Mouse (Mus musculus) forebrain, embryonic 11.5 days (tissue): ENCODE data around the gene Tmem107. TPM values are rescaled to one million over a fixed set of nuclear protein-coding genes. Genes with fewer than 3 reads are reported as not detected.

Experiments used
- ATAC-seq: fragments of 200-750 bp; cut with Nextera tagmentation; replicated peaks from 2 replicates; pipeline ENCODE4 v1.8.0; 2017; ENCODE audit warnings: moderate TSS enrichment; ENCODE audit not compliant: low FRiP score
- DNase-seq: peaks from one replicate; pipeline ENCODE4 v3.0.0-alpha.2; 2017; ENCODE audit warnings: low spot score
- H3K27ac ChIP-seq: fragments of 300-500 bp; sonication (generic); 2 replicates; pipeline ENCODE4 v1.5.1; 2014; ENCODE audit warnings: low read depth, low read length
- H3K27me3 ChIP-seq: fragments of 300-500 bp; sonication (generic); 2 replicates; pipeline ENCODE4 v1.6.1; 2014; ENCODE audit warnings: mild to moderate bottlenecking, low read length, mixed read lengths; ENCODE audit not compliant: control insufficient read depth, insufficient read depth
- H3K36me3 ChIP-seq: fragments of 300-500 bp; sonication (generic); 2 replicates; pipeline ENCODE4 v1.6.1; 2014; ENCODE audit warnings: mild to moderate bottlenecking, low read length, moderate library complexity, mixed read lengths; ENCODE audit not compliant: control insufficient read depth, insufficient read depth
- H3K4me1 ChIP-seq: fragments of 300-500 bp; sonication (generic); replicated peaks from 2 replicates; pipeline ENCODE4 v1.6.1; 2014; ENCODE audit warnings: low read length, mixed read lengths; ENCODE audit not compliant: control insufficient read depth, insufficient read depth
- H3K4me2 ChIP-seq: fragments of 300-500 bp; sonication (generic); 2 replicates; pipeline ENCODE4 v1.6.1; 2014; ENCODE audit warnings: low read depth, mild to moderate bottlenecking, low read length, moderate library complexity, mixed read lengths; ENCODE audit not compliant: severe bottlenecking
- H3K4me3 ChIP-seq: fragments of 300-500 bp; sonication (generic); 2 replicates; pipeline ENCODE4 v1.5.1; 2014; ENCODE audit warnings: low read depth, low read length
- H3K9ac ChIP-seq: fragments of 300-500 bp; sonication (generic); 2 replicates; pipeline ENCODE4 v1.6.1; 2014; ENCODE audit warnings: low read length
- H3K9me3 ChIP-seq: fragments of 300-500 bp; sonication (generic); 2 replicates; pipeline ENCODE4 v1.6.1; 2016; ENCODE audit warnings: low read length, mixed read lengths; ENCODE audit not compliant: control insufficient read depth
- WGBS: fragments of 180-500 bp; shearing (Covaris S2); extraction: QIAGEN DNeasy Blood & Tissue Kit; methylation state at CpG from one replicate; pipeline ENCODE4 v1.1.7; 2014; 5-methylcytosine and 5-hydroxymethylcytosine counted together
- polyA plus RNA-seq: library from polyadenylated mRNA; unstranded; fragments of >200 nt; fragmentation: Nextera tagmentation; extraction: Ambion mirVana; gene quantifications from 2 replicates; pipeline ENCODE4 v1.2.1, GENCODE M21; 2014

The Tmem107 gene
- polyA plus RNA-seq, 1 experiment from 2014 or later = 60.3 TPM

DNA sequence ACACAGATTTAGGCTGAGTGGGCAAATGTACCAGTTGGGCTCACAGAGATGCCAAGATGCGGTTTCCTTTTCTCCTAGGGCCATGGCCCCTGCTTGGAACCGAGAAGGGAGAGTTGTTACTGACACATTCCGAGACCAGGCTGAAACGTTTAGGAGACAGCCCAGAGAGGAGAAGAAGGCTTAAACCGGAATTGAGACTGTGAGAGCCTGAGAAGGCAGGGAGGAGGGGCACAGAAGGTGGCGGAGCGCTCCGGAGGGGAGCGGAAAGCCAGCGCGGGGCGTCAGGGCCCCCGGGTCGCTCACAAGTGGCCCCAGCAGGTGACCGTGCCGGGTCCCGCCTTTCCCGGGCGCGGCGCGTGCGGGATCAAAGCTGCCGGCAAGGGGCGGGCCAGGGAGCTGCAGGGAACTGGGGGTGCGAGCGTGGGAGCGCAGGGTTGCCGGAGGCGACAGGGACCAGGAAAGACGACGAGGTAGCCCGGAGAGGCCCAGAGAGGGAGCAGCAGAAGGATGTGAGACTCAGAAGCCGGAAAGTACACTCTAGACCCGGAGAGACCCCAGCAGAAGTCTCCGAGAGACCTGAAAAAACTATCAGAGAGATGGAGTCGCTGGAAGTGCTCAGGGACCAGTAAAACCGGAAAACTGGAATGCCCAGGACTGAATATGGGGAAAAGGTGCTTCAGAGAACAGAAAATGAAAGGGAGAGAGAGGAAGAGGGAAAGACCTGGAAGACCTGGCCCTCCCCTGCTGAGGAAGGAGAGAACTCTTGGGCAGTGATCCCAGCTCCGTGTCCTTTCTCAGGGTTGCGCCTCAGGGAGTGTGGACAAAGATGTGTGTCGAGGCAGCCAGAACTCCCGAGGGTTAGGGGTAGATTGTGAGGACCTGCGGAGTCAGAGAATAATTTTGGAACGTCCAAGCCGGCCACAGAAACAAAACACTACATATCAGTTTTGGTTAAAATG is 47.4 kb downstream of the Tmem107 start:
- DNase-seq (peak; percentile 85), ATAC-seq (peak; percentile 22; the same call in 1 of the 2 replicates)
- Histone ChIP-seq H3K4me1 (peaks cover 29% of the 10 kb centered on the region), H3K9me3 (no peaks in the 10 kb centered on the region), H3K4me3 (peak overlapping the region; percentile 74), H3K36me3 (no peaks in the 10 kb centered on the region; the same call in 1 of the 2 replicates), H3K27ac (peak overlapping the region; percentile 55), H3K9ac (peak overlapping the region; percentile 75), H3K27me3 (peaks cover 13% of the 10 kb centered on the region), H3K4me2 (peak overlapping the region; percentile 97)
- 1% methylated on average over 45 of the region's 45 CpGs for WGBS

DNA sequence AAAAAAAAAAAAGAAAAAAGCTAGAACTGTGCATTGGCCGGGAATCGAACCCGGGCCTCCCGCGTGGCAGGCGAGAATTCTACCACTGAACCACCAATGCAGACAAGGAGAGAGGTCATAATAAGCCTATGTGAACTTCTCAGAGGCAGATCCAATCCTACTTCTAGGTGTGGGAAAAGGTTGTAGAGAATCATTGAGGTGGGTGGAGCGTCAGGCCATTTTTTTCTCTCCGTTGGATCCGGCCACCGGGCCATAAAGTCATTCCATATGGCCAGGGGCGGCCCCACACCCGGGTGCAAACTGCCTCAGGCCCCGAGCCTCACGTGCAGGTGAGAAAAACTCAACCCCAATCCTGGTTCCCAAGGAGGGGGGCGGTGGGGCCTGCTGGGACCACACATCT is 48.2 kb downstream of the Tmem107 start:
- H3K27ac ChIP-seq = no peak overlapping the region
- peaks cover 30% of the 10 kb centered on the region for H3K4me1 ChIP-seq
- no peaks in the 10 kb centered on the region; the same call in 1 of the 2 replicates for H3K36me3 ChIP-seq
- H3K9ac ChIP-seq = no peak overlapping the region; the same call in 1 of the 2 replicates
- H3K4me3 ChIP-seq = peak overlapping the region; percentile 74
- DNase-seq (peak; percentile 92), ATAC-seq (no peak)
- H3K4me2 ChIP-seq = peak overlapping the region; percentile 97
- no peaks in the 10 kb centered on the region for H3K9me3 ChIP-seq
- peaks cover 13% of the 10 kb centered on the region for H3K27me3 ChIP-seq
- 3% methylated on average over 15 of the region's 15 CpGs for WGBS

DNA sequence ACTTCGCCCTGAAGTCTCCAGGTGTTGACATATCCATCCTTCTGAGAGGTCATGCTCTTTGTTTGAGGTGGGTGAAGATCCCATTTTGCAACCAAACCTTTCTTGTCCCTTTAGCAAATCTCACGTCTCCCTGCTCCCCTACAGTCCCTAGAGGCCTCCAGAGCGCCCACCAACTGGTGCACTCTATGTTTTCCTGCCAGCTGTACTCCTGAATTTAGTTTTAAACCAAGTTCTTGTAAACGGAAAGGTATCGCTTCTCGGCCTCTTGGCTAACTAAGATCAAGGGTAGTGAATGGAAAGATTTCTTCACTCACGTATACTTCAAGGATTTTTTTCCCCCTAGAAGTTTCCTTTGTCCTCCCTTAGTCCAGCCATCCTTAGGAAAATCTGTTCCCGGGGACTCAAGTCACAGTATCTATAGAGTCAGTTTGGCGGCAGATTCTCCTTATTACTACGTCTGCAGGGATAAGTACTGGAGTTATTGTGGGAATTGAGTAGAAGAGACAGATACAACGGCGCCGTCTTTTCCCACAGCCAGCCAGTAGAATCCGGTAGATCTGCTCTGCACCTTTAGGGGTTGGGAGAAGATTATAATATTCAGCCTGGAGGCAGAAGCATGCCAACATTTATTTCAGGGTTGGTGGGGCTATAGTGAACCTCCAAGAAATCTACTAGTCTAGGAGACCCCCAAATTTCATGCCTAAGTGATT is 49.0 kb downstream of the Tmem107 start:
- Histone ChIP-seq H3K36me3 (no peaks in the 10 kb centered on the region; the same call in 1 of the 2 replicates), H3K27me3 (peaks cover 13% of the 10 kb centered on the region), H3K4me2 (peak overlapping the region; percentile 96), H3K4me3 (peak overlapping the region; percentile 76), H3K27ac (no peak overlapping the region), H3K4me1 (peaks cover 30% of the 10 kb centered on the region), H3K9ac (no peak overlapping the region; the same call in 1 of the 2 replicates), H3K9me3 (no peaks in the 10 kb centered on the region)
- ATAC-seq = no peak
- no peak for DNase-seq
- WGBS = 27% methylated on average over 14 of the region's 14 CpGs

DNA sequence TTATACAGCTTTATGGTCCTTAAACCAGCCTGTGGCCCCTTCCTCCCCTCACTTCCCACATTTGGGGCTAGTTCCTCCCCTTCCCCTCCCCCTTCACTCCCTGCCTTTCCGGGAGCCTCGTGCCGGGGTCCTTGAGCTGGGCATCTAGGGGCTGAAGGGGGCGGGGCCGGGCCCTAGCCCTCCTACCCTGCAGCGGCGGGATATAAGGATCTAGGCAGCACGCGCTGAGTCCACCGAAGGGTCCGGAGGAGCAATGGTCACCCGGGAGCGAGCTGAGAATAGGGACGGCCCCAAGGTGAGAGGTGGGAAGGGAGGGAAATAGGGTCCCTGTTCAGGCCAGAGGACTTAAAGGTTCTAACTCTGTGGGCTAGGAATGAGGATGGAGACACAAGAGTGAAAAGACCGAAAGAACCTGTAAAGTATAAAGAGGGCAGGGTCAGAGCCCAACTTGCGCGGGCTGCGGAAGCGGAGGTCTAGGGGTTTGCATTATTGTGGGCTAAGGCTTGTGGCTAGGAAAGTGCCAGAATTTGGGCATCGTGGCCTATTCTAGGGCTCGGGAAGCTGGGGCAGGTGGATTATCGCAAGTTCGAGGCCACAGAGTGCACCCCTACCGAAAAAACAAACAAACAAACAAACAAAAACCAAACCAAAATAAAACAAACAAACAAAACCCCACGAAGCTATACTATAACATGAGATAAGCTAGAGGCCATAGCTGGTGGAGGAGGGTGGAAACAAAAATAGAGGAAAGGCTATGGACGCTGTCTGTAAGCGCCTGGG is 49.8 kb downstream of the Tmem107 start, which contains the start of gene Hes7:
TSS of gene Hes7 (plus strand) at position 184 of the 780 bp plus-strand sequence.
- H3K36me3 ChIP-seq = no peaks in the 10 kb centered on the region; the same call in 1 of the 2 replicates
- peak within 1 kb of the TSS; percentile 69 for H3K9ac ChIP-seq
- 2% methylated on average over 27 of the region's 27 CpGs for WGBS
- H3K27me3 ChIP-seq = peaks cover 13% of the 10 kb centered on the region
- no peaks in the 10 kb centered on the region for H3K9me3 ChIP-seq
- peaks cover 30% of the 10 kb centered on the region for H3K4me1 ChIP-seq
- peak; percentile 76 for DNase-seq
- H3K27ac ChIP-seq = no peak within 1 kb of the TSS
- peak within 1 kb of the TSS; percentile 97 for H3K4me2 ChIP-seq
- peak within 1 kb of the TSS; percentile 76 for H3K4me3 ChIP-seq
- ATAC-seq = no peak

DNA sequence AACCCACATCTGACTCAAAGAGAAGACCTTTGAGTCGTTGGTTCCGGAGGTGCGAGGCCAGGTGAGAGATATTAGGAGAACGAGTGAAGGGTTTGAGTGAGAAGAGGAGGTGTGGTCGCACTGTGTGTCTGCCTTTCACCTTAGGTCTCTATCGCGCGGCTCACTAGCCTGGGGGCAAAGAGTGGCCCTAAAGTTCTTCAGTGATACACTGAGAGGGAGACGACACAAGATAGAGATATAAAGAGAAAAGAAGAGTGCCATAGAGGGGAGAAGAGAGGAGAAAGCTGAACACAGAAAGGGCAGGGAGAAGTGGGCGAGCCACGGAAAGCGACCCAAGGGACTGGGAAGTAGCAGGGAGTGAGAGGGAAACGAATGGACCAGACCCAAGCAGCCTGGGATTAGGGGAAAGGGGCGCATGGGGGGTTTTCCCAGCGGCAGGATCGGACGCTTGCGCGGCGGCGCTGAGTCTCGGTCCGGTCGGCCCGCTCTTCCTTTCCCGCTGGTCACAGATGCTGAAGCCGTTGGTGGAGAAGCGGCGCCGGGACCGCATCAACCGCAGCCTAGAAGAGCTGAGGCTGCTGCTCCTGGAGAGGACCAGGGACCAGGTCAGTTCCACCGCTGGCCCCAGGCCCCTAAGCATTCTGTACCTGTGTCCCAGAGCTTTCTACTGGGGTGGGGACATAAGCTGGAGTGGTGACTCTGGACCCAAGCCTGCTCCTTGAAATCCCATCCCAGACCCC is 50.6 kb downstream of the Tmem107 start:
- Histone ChIP-seq H3K36me3 (no peaks in the 10 kb centered on the region; the same call in 1 of the 2 replicates), H3K9me3 (no peaks in the 10 kb centered on the region), H3K9ac (peak overlapping the region; percentile 69), H3K27ac (no peak overlapping the region), H3K27me3 (peaks cover 13% of the 10 kb centered on the region), H3K4me1 (peaks cover 34% of the 10 kb centered on the region), H3K4me3 (peak overlapping the region; percentile 76), H3K4me2 (peak overlapping the region; percentile 96)
- no peak for ATAC-seq
- peak; percentile 70 for DNase-seq
- under 1% methylated on average over 33 of the region's 33 CpGs for WGBS

DNA sequence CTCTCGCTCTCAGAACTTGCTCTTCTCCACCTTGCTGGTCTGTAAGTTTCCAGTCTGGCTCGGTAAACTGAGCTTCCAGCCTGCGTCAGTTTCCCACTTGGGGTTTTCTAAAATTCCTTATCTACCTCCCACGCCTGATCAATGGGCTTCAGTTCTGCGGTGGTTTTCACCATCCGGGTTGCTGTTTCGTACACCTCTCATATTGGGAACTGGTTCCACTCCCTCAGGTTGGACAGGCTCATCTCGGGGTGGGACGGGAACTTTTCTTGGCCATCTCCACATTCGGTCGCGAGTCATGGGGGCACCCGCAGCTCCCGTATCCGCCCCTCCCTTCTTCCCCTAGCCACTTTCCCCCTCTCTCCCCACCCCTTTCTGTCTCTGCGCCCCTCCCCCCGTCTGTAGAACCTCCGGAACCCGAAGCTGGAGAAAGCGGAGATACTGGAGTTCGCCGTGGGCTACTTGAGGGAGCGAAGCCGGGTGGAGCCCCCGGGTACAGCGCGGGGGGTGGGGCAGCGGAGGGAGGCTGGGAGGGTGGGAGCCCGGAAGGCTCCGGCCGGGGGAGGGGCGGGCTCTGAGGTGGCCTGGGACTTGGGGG is 51.2 kb downstream of the Tmem107 start:
- Histone ChIP-seq H3K4me3 (peak overlapping the region; percentile 76), H3K4me1 (peaks cover 37% of the 10 kb centered on the region), H3K9ac (peak overlapping the region; percentile 69), H3K27me3 (peaks cover 10% of the 10 kb centered on the region), H3K36me3 (no peaks in the 10 kb centered on the region; the same call in 1 of the 2 replicates), H3K4me2 (peak overlapping the region; percentile 96), H3K9me3 (no peaks in the 10 kb centered on the region), H3K27ac (no peak overlapping the region)
- ATAC-seq (no peak), DNase-seq (no peak)
- 0% methylated on average over 30 of the region's 32 CpGs for WGBS

DNA sequence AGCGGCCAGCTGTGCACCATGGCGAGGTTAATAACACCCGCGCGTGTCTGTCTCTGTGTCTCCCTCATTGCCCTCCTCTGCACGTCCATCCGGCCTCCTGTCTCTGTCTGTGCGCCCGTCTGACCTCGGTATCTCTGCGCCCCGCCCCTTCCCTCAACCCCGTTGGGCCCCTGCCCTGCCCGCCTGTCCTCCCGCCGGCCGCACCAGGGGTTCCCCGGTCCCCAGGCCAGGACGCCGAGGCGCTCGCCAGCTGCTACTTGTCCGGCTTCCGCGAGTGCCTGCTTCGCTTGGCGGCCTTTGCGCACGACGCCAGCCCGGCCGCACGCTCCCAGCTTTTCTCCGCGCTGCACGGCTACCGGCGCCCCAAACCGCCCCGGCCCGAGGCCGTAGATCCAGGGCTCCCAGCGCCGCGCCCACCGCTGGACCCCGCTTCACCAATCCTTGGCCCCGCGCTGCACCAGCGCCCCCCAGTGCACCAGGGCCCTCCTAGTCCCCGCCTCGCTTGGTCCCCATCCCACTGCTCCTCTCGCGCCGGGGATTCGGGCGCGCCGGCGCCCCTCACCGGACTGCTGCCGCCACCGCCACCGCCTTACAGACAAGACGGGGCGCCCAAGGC is 51.8 kb downstream of the Tmem107 start, which contains the start of gene 9130213A22Rik:
TSS of gene 9130213A22Rik (minus strand) at position 254 of the 616 bp plus-strand sequence.
- Histone ChIP-seq H3K27me3 (peaks cover 13% of the 10 kb centered on the region), H3K4me1 (peaks cover 34% of the 10 kb centered on the region), H3K4me3 (peak within 1 kb of the TSS; percentile 76), H3K27ac (peak within 1 kb of the TSS; percentile 37; the same call in 1 of the 2 replicates), H3K4me2 (peak within 1 kb of the TSS; percentile 96), H3K36me3 (no peaks in the 10 kb centered on the region; the same call in 1 of the 2 replicates), H3K9ac (peak within 1 kb of the TSS; percentile 69), H3K9me3 (no peaks in the 10 kb centered on the region)
- under 1% methylated on average over 62 of the region's 66 CpGs for WGBS
- peak; percentile 66 for ATAC-seq
- DNase-seq = peak; percentile 95
